Mouse (Mus musculus): ENCODE data around the gene Gm10972. TPM values are rescaled to one million over a fixed set of nuclear protein-coding genes. Genes with fewer than 3 reads are reported as not detected.
"Not testable (repeated sequence)": the region's sequence is repeated elsewhere in the genome, so short reads cannot be mapped to it uniquely, and the experiment has no call there.

The Gm10972 gene
- polyA plus RNA-seq, 1 experiment from 2014 or later: not detected

DNA sequence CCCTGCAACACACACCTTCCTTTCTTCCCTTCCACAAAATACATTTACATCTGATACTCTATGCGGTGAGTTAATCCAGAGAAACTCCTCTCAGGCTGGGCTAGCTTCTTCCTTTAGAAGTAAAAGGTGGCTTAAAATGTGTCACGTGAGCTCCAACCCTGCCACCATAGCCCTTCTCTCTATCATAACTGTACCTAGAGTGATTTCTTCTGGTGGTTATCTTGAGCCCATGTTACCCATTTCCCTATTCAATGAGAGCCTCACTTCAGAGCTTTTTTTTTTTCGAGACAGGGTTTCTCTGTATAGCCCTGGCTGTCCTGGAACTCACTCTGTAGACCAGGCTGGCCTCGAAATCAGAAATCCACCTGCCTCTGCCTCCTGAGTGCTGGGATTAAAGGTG, 48.8 kb downstream of the Gm10972 start:
- H3K4me3 ChIP-seq; H3K36me3 ChIP-seq; H3K4me1 ChIP-seq (replicated peaks); H3K4me2 ChIP-seq; H3K27ac ChIP-seq (replicated peaks); ATAC-seq (ENCODE audit: low FRiP score, low read depth); H3K9me3 ChIP-seq; H3K27me3 ChIP-seq; H3K9ac ChIP-seq: not testable (repeated sequence)
- WGBS: 92% methylated on average over 4 of the region's 4 CpGs

Other genes with a start within 250 kb of the Gm10972 start
- gene Lingo4, start 244.6 kb upstream of the Gm10972 start, polyA plus RNA-seq (2015; fragmentation: Nextera tagmentation; extraction: Ambion mirVana): 1.7 and 1.8 TPM in 2 replicates
- gene Tdrkh, start 229.8 kb upstream of the Gm10972 start, polyA plus RNA-seq (2015; fragmentation: Nextera tagmentation; extraction: Ambion mirVana): 50.7 and 53.5 TPM in 2 replicates
- 60.6 and 61.0 TPM in 2 replicates for gene Mrpl9, start 199.8 kb upstream of the Gm10972 start, polyA plus RNA-seq (2015; fragmentation: Nextera tagmentation; extraction: Ambion mirVana)
- gene Oaz3, start 199.2 kb upstream of the Gm10972 start, polyA plus RNA-seq (2015; fragmentation: Nextera tagmentation; extraction: Ambion mirVana): 1.4 and 1.6 TPM in 2 replicates
- gene Celf3, start 164.8 kb upstream of the Gm10972 start, polyA plus RNA-seq (2015; fragmentation: Nextera tagmentation; extraction: Ambion mirVana): 219 and 232 TPM in 2 replicates
- gene Riiad1, start 162.8 kb upstream of the Gm10972 start, polyA plus RNA-seq (2015; fragmentation: Nextera tagmentation; extraction: Ambion mirVana): 20.0 and 21.0 TPM in 2 replicates
- gene Snx27, start 60.4 kb upstream of the Gm10972 start, polyA plus RNA-seq (2015; fragmentation: Nextera tagmentation; extraction: Ambion mirVana): 95.4 and 100 TPM in 2 replicates
- 6.5 and 8.0 TPM in 2 replicates for gene Tuft1, start 15.8 kb downstream of the Gm10972 start, polyA plus RNA-seq (2015; fragmentation: Nextera tagmentation; extraction: Ambion mirVana)
- 0.37 and 0.65 TPM in 2 replicates for gene Selenbp2, start 50.4 kb downstream of the Gm10972 start, polyA plus RNA-seq (2015; fragmentation: Nextera tagmentation; extraction: Ambion mirVana)
- gene Cgn, start 143.4 kb downstream of the Gm10972 start, polyA plus RNA-seq (2015; fragmentation: Nextera tagmentation; extraction: Ambion mirVana): 13.5 and 14.3 TPM in 2 replicates
- gene Pogz, start 194.5 kb downstream of the Gm10972 start, polyA plus RNA-seq (2015; fragmentation: Nextera tagmentation; extraction: Ambion mirVana): 20.6 and 21.1 TPM in 2 replicates
- 352 and 354 TPM in 2 replicates for gene Psmb4, start 243.8 kb downstream of the Gm10972 start, polyA plus RNA-seq (2015; fragmentation: Nextera tagmentation; extraction: Ambion mirVana)